Mouse (Mus musculus) lung, postnatal 0 days (tissue): ENCODE measurements around the gene Ap4e1. TPM values are rescaled to one million over a fixed set of nuclear protein-coding genes. Genes with fewer than 3 reads are reported as not detected.
"Not testable (repeated sequence)": the region's sequence is repeated elsewhere in the genome, so short reads cannot be mapped to it uniquely, and the experiment has no call there.

Source experiments
- ATAC-seq: fragments of 200-750 bp; cut with Nextera tagmentation; 2 replicates; pipeline ENCODE4 v1.8.0; 2017; ENCODE audit warnings: moderate library complexity
- DNase-seq: peaks from one replicate; pipeline ENCODE4 v3.0.0-alpha.2; 2016; ENCODE audit warnings: low spot score
- H3K27ac ChIP-seq: fragments of 300-500 bp; sonication (generic); 2 replicates; pipeline ENCODE4 v1.5.1; 2014; ENCODE audit warnings: antibody characterized with exemption, mild to moderate bottlenecking, low read length, mixed read lengths
- H3K27me3 ChIP-seq: fragments of 300-500 bp; sonication (generic); replicated peaks from 2 replicates; pipeline ENCODE4 v1.6.1; 2014; ENCODE audit warnings: low read length, mixed read lengths; ENCODE audit not compliant: insufficient read depth
- H3K36me3 ChIP-seq: fragments of 300-500 bp; sonication (generic); 2 replicates; pipeline ENCODE4 v1.6.1; 2014; ENCODE audit warnings: low read length, mixed read lengths; ENCODE audit not compliant: insufficient read depth
- H3K4me1 ChIP-seq: fragments of 300-500 bp; sonication (generic); 2 replicates; pipeline ENCODE4 v1.6.1; 2014; ENCODE audit warnings: antibody characterized with exemption, low read depth, low read length, mixed read lengths; ENCODE audit not compliant: insufficient read depth
- H3K4me2 ChIP-seq: fragments of 300-500 bp; sonication (generic); replicated peaks from 2 replicates; pipeline ENCODE4 v1.6.1; 2014; ENCODE audit warnings: low read depth, mild to moderate bottlenecking, low read length, moderate library complexity, mixed read lengths
- H3K4me3 ChIP-seq: fragments of 300-500 bp; sonication (generic); 2 replicates; pipeline ENCODE4 v1.5.1; 2014; ENCODE audit warnings: low read depth, low read length
- H3K9ac ChIP-seq: fragments of 300-500 bp; sonication (generic); replicated peaks from 2 replicates; pipeline ENCODE4 v1.6.1; 2014; ENCODE audit warnings: low read depth, mild to moderate bottlenecking
- H3K9me3 ChIP-seq: fragments of 300-500 bp; sonication (generic); 2 replicates; pipeline ENCODE4 v1.6.1; 2016; ENCODE audit warnings: low read length, mixed read lengths
- CTCF ChIP-seq: IDR thresholded peaks from 2 replicates; pipeline ENCODE4 v1.5.1; 2016; ENCODE audit warnings: antibody characterized with exemption, mild to moderate bottlenecking
- EP300 ChIP-seq: IDR thresholded peaks from 2 replicates; pipeline ENCODE4 v1.6.1; 2016; ENCODE audit warnings: antibody characterized with exemption, mild to moderate bottlenecking, control low read depth
- WGBS: fragments of 180-500 bp; shearing (Covaris S2); extraction: QIAGEN DNeasy Blood & Tissue Kit; methylation state at CpG from one replicate; pipeline ENCODE4 v1.1.7; 2014; 5-methylcytosine and 5-hydroxymethylcytosine counted together
- microRNA-seq: library from miRNA; unstranded; fragments of <30 nt; microRNA quantifications from one replicate; pipeline ENCODE4, GENCODE M21; 2016
- polyA plus RNA-seq: library from polyadenylated mRNA; unstranded; fragments of >200 nt; fragmentation: Nextera tagmentation; extraction: Ambion mirVana; gene quantifications from 2 replicates; pipeline ENCODE4 v1.2.1, GENCODE M21; 2015

Gene Ap4e1
- polyA plus RNA-seq, 1 experiment from 2014 or later: 4.8 TPM

- no peaks in the 10 kb centered on the region for H3K27me3 ChIP-seq
- DNase-seq (no peak), ATAC-seq (no peak)
- H3K9me3 ChIP-seq: no peaks in the 10 kb centered on the region
- no peak overlapping the region for H3K9ac ChIP-seq
- H3K4me3 ChIP-seq: no peak overlapping the region
- H3K4me1 ChIP-seq: no peaks in the 10 kb centered on the region
- H3K27ac ChIP-seq: no peak overlapping the region
- WGBS: 87% methylated on average over 11 of the region's 11 CpGs
- H3K4me2 ChIP-seq: no peak overlapping the region
- H3K36me3 ChIP-seq: no peaks in the 10 kb centered on the region
- TF ChIP-seq CTCF: no peak
- no peak for TF ChIP-seq EP300
Measured at GRCm38 (mm10) chr2:127080591-127081218, 72.2 kb downstream of the Ap4e1 start.

GRCm38 (mm10) chr2:127086235-127086634 lies 77.7 kb downstream of the Ap4e1 start:
- 88% methylated on average over 5 of the region's 5 CpGs for WGBS
- TF ChIP-seq EP300 (no peak), CTCF (no peak)
- Histone ChIP-seq H3K4me2 (no peak overlapping the region), H3K9me3 (no peaks in the 10 kb centered on the region), H3K4me1 (no peaks in the 10 kb centered on the region), H3K27ac (no peak overlapping the region), H3K27me3 (no peaks in the 10 kb centered on the region), H3K4me3 (no peak overlapping the region), H3K36me3 (0 out of 2 replicates have a peak, but pooled peaks cover 3% of the 10 kb centered on the region), H3K9ac (no peak overlapping the region)
- ATAC-seq: no peak
- no peak for DNase-seq

- H3K4me3 ChIP-seq, H3K4me2 ChIP-seq, H3K9ac ChIP-seq, H3K9me3 ChIP-seq, ATAC-seq, H3K36me3 ChIP-seq, H3K27ac ChIP-seq, H3K27me3 ChIP-seq, DNase-seq, H3K4me1 ChIP-seq: not testable (repeated sequence)
Measured at GRCm38 (mm10) chr2:127090151-127090550, 81.6 kb downstream of the Ap4e1 start.

- H3K9me3 ChIP-seq: no peaks in the 10 kb centered on the region
- no peak overlapping the region for H3K4me2 ChIP-seq
- DNase-seq: no peak
- no peaks in the 10 kb centered on the region for H3K27me3 ChIP-seq
- no peaks in the 10 kb centered on the region for H3K4me1 ChIP-seq
- 61% methylated on average over 8 of the region's 8 CpGs for WGBS
- H3K27ac ChIP-seq: no peak overlapping the region
- 0 out of 2 replicates have a peak, but pooled peaks cover 4% of the 10 kb centered on the region for H3K36me3 ChIP-seq
- no peak for ATAC-seq
- TF ChIP-seq EP300: no peak
- no peak for TF ChIP-seq CTCF
- no peak overlapping the region for H3K9ac ChIP-seq
- no peak overlapping the region for H3K4me3 ChIP-seq
Measured at GRCm38 (mm10) chr2:127092000-127092399, 83.5 kb downstream of the Ap4e1 start.

GRCm38 (mm10) chr2:127108986-127109385 lies 100.5 kb downstream of the Ap4e1 start:
- TF ChIP-seq EP300: no peak
- no peak for TF ChIP-seq CTCF
- H3K4me2 ChIP-seq: no peak overlapping the region
- no peaks in the 10 kb centered on the region for H3K4me1 ChIP-seq
- WGBS: 92% methylated on average over 4 of the region's 4 CpGs
- no peak overlapping the region for H3K4me3 ChIP-seq
- no peaks in the 10 kb centered on the region for H3K9me3 ChIP-seq
- peaks cover 16% of the 10 kb centered on the region for H3K36me3 ChIP-seq
- no peak overlapping the region for H3K9ac ChIP-seq
- no peak overlapping the region for H3K27ac ChIP-seq
- no peaks in the 10 kb centered on the region for H3K27me3 ChIP-seq
- ATAC-seq (no peak), DNase-seq (no peak)

Small RNAs within 50 kb of the gene (microRNA-seq; reads per million reads assigned to microRNA genes)
- not detected for gene Gm24081

Other genes with a start within 250 kb of the Ap4e1 start
- 1.6 and 2.0 TPM in 2 replicates for gene Usp50, start 225.2 kb upstream of the Ap4e1 start, polyA plus RNA-seq
- 35.3 and 38.6 TPM in 2 replicates for gene Trpm7, start 132.5 kb upstream of the Ap4e1 start, polyA plus RNA-seq
- 36.0 and 43.6 TPM in 2 replicates for gene Sppl2a, start 75.5 kb upstream of the Ap4e1 start, polyA plus RNA-seq
- gene Blvra, start 61.9 kb downstream of the Ap4e1 start, polyA plus RNA-seq: 44.3 and 48.8 TPM in 2 replicates
- gene Ncaph, start 125.2 kb downstream of the Ap4e1 start, polyA plus RNA-seq: 13.4 and 17.7 TPM in 2 replicates
- 21.5 and 24.5 TPM in 2 replicates for gene Itpripl1, start 134.7 kb downstream of the Ap4e1 start, polyA plus RNA-seq
- 1.9 and 2.0 TPM in 2 replicates for gene 1810024B03Rik, start 199.6 kb downstream of the Ap4e1 start, polyA plus RNA-seq
- 18.8 and 20.5 TPM in 2 replicates for gene Snrnp200, start 199.7 kb downstream of the Ap4e1 start, polyA plus RNA-seq
- 54.4 and 61.4 TPM in 2 replicates for gene Ciao1, start 239.1 kb downstream of the Ap4e1 start, polyA plus RNA-seq
- 30.4 and 32.9 TPM in 2 replicates for gene Tmem127, start 239.2 kb downstream of the Ap4e1 start, polyA plus RNA-seq